Mouse (Mus musculus) thymus, postnatal 14 days (tissue): ENCODE results near the gene Vmn1r239-ps.
"Not testable (repeated sequence)": the region's sequence is repeated elsewhere in the genome, so short reads cannot be mapped to it uniquely, and the experiment has no call there.

Experiments used
- DNase-seq: peaks from one replicate; pipeline ENCODE4 v3.0.0; 2021

Gene Vmn1r239-ps

GRCm38 (mm10) chrX:147453610-147454009, at the start of gene Vmn1r239-ps:
TSS of gene Vmn1r239-ps (minus strand) at chrX:147453710.
- DNase-seq: not testable (repeated sequence)

DNA sequence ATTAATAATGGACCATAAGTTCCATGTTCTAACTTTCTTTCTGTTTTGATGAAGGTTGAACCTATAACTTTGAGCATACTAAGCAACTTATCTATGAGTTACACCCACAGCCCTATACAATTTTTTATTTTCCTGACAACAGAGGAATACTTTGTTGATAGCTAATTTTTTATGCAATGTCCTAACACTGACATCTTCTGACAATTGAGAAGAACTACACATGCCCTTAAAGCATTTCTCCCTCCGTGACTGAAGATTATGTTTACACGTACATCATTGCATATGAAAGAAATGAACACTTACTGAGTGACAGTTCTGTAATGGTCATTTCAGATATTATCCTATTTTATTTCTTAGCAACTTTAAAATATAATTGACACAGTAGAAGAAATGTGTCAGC, 36.0 kb upstream of the Vmn1r239-ps start:
- DNase-seq: no peak

- DNase-seq: no peak
Observed at GRCm38 (mm10) chrX:147443386-147443785, 10.1 kb downstream of the Vmn1r239-ps start.

DNA sequence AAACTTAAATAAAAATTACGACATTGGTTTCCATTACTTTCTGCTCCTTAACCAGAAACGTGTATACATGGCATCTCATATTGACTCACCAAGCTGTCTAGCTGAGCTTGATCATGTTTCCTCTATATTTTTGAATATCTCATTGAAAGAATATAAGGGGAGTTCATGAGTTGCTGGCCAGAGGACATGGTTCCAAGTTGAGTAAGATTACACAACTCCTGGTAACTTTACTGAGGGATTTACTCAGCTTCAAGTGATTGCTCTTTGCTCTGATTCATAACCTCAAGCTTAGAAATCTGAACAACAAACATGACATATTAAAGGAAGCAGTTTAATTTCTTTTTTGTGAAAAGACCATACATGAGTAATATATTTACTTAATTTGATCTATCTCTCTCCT, 18.1 kb downstream of the Vmn1r239-ps start:
- no peak for DNase-seq

- DNase-seq: no peak
Observed at GRCm38 (mm10) chrX:147429753-147430152, 23.8 kb downstream of the Vmn1r239-ps start.

- DNase-seq: no peak
Observed at GRCm38 (mm10) chrX:147429129-147429528, 24.4 kb downstream of the Vmn1r239-ps start, which contains the start of gene Il13ra2. TSS of gene Il13ra2 (minus strand) at chrX:147429192.
